Mouse (Mus musculus) myocyte (in vitro differentiated cells): ENCODE results near the gene Hoxb2.

Source experiments
- E2F4 ChIP-seq: IDR thresholded peaks from one replicate; pipeline ENCODE4 v1.6.1; 2011; ENCODE audit warnings: mild to moderate bottlenecking, control low read depth, moderate library complexity; ENCODE audit not compliant: insufficient read depth
- MAX ChIP-seq: IDR thresholded peaks from one replicate; pipeline ENCODE4 v1.6.1; 2011; ENCODE audit warnings: low read depth, mild to moderate bottlenecking, control low read depth
- MYOD1 ChIP-seq, 3 experiments: IDR thresholded peaks; one replicate each; pipeline ENCODE4 v1.6.1; 2011; ENCODE audit warnings: control low read depth in 2 of 3, low read depth in 2 of 3, mild to moderate bottlenecking in 2 of 3, moderate library complexity in 1 of 3; ENCODE audit not compliant: insufficient read length in 2 of 3, control insufficient read depth in 1 of 3
- POLR2A ChIP-seq: IDR thresholded peaks from one replicate; pipeline ENCODE4 v1.6.1; 2011; ENCODE audit warnings: low read depth, mild to moderate bottlenecking, control low read depth, moderate library complexity; ENCODE audit not compliant: insufficient read length
- POLR2AphosphoS2 ChIP-seq: IDR thresholded peaks from one replicate; pipeline ENCODE4 v1.6.1; 2011; ENCODE audit warnings: low read depth, control low read depth; ENCODE audit not compliant: insufficient read length
- REST ChIP-seq: IDR thresholded peaks from one replicate; pipeline ENCODE4 v1.6.1; 2011; ENCODE audit warnings: mild to moderate bottlenecking, control low read depth, moderate library complexity; ENCODE audit not compliant: insufficient read depth, insufficient read length
- USF1 ChIP-seq: IDR thresholded peaks from one replicate; pipeline ENCODE4 v1.6.1; 2011; ENCODE audit warnings: low read depth, mild to moderate bottlenecking, control low read depth, moderate library complexity

GRCm38 (mm10) chr11:96318368-96319070 is 31.8 kb upstream of the Hoxb2 start:
- TF ChIP-seq MYOD1 (IDR thresholded peaks at IDR 0.05; ENCODE audit: control insufficient read depth in 1 of 3, insufficient read length in 2 of 3, low read depth in 2 of 3) (no peak), POLR2A (no peak), POLR2AphosphoS2 (no peak), USF1 (no peak), REST (no peak), MAX (no peak), E2F4 (no peak)
